Mouse (Mus musculus) lung, adult 2 months (tissue): ENCODE measurements around the gene Heatr5a. TPM values are rescaled to one million over a fixed set of nuclear protein-coding genes. Genes with fewer than 3 reads are reported as not detected.

ENCODE experiments used
- DNase-seq: peaks from one replicate; pipeline ENCODE4 v3.0.0; 2022
- H3K4me1 ChIP-seq: fragments of 200-500 bp; 2 replicates; pipeline ENCODE4 v1.6.1; 2011; ENCODE audit warnings: low read length; ENCODE audit not compliant: control insufficient read depth, insufficient read depth
- H3K4me3 ChIP-seq: fragments of 200-500 bp; replicated peaks from 2 replicates; pipeline ENCODE3; 2011; ENCODE audit warnings: low read depth, mild to moderate bottlenecking, control low read depth, low read length; ENCODE audit errors: extremely low read depth
- CTCF ChIP-seq: fragments of 200-500 bp; IDR thresholded peaks from 2 replicates; pipeline ENCODE4 v1.5.1; 2011; ENCODE audit warnings: mild to moderate bottlenecking, low read length, control low read depth; ENCODE audit not compliant: insufficient read depth
- POLR2A ChIP-seq: fragments of 200-500 bp; IDR thresholded peaks from 2 replicates; pipeline ENCODE4 v1.6.1; 2011; ENCODE audit warnings: low read depth, mild to moderate bottlenecking, control low read depth, low read length, borderline replicate concordance; ENCODE audit errors: extremely low read depth
- WGBS: fragments of 180-500 bp; shearing (Covaris S2); methylation state at CpG from one replicate; pipeline ENCODE4 v1.1.7; 2018; 5-methylcytosine and 5-hydroxymethylcytosine counted together
- polyA plus RNA-seq: library from polyadenylated mRNA; depleted of rRNA; stranded (reverse); fragments of >200 nt; gene quantifications from 2 replicates; pipeline ENCODE4 v1.2.3, GENCODE M21; 2012

Heatr5a gene
- polyA plus RNA-seq, 1 experiment = 50.4 TPM

GRCm38 (mm10) chr12:51888609-51889008 is 82.5 kb downstream of the Heatr5a start:
- Histone ChIP-seq H3K4me1 (no peaks in the 10 kb centered on the region; the same call in 1 of the 2 replicates), H3K4me3 (no peak overlapping the region)
- 71% methylated on average over 12 of the region's 12 CpGs for WGBS
- TF ChIP-seq CTCF = no peak
- no peak for TF ChIP-seq POLR2A
- no peak for DNase-seq

- 42% methylated on average over 11 of the region's 11 CpGs for whole genome bisulfite sequencing
- no peak for DNase-seq
Observed at GRCm38 (mm10) chr12:51887301-51888290, 83.5 kb downstream of the Heatr5a start.

GRCm38 (mm10) chr12:51886369-51886768 is 84.8 kb downstream of the Heatr5a start:
- TF ChIP-seq POLR2A (no peak), CTCF (no peak)
- no peaks in the 10 kb centered on the region; the same call in none of the 2 replicates for H3K4me1 ChIP-seq
- no peak for DNase-seq
- 81% methylated on average over 6 of the region's 6 CpGs for WGBS
- no peak overlapping the region for H3K4me3 ChIP-seq

More at GRCm38 (mm10) chr12:51887301-51888290, 83.5 kb downstream of the Heatr5a start:
- H3K4me3 ChIP-seq = no peak overlapping the region
- no peak for TF ChIP-seq POLR2A
- no peak for TF ChIP-seq CTCF
- H3K4me1 ChIP-seq = no peaks in the 10 kb centered on the region; the same call in none of the 2 replicates

DNA sequence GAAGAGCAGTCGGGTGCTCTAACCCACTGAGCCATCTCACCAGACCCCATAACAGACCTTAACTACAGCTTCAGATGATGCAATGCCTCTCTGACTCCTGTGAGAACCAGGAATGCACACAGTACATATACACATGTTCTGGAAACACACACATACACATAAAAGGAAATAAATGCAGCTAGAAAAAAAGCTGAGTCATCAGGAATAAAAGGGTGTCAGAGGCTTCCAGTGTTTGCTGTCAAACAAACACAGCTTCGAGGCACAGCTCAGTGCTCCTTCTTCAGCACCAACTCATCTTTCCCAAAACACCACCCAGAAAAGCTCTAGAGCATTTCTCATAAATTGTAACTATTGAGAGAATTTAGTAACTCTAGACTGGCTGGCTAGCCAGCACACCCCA is 86.3 kb downstream of the Heatr5a start:
- TF ChIP-seq POLR2A (no peak), CTCF (no peak)
- Histone ChIP-seq H3K4me3 (no peak overlapping the region), H3K4me1 (no peaks in the 10 kb centered on the region; the same call in none of the 2 replicates)
- 71% methylated on average over 2 of the region's 2 CpGs for WGBS
- DNase-seq = no peak

- 92% methylated on average over 9 of the region's 9 CpGs for WGBS
- TF ChIP-seq CTCF (no peak), POLR2A (no peak)
Observed at GRCm38 (mm10) chr12:51883297-51883805, 87.8 kb downstream of the Heatr5a start.

DNA sequence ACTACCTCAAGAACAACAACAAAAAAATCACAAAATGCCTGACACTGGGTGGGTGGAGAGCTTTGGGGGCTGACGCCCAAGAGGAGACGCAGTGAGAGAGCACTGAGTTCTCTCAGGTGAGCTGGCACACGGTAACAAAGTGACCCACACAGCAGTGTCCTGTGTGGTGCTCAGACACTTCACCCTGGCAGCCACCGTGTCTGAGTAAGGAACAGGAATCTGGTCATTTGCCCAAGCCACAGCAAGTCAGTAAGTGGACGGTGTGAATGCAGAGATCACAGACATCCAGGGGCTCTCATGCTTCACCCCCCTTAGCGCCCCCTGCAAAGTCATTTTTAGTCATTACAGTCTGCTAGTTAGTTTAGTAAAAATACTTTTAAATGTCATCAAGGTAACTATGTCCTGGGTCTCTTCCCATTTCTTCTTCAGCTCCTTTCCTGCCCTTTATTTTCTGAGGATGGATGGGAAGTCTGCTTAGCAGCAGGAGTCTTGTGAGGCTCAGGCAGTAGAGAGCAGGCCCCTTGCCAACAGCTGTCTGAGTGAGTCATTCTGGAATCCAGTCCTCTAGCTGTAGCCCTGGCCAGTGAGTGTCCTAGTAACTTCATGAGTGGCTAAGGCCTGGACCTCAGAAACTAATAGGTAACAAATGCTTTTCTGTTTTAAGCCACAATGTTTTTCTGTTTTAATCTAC is 88.4 kb downstream of the Heatr5a start:
- DNase-seq = no peak
- no peak overlapping the region for H3K4me3 ChIP-seq
- H3K4me1 ChIP-seq = no peaks in the 10 kb centered on the region; the same call in none of the 2 replicates
- TF ChIP-seq CTCF = no peak
- TF ChIP-seq POLR2A = no peak
- 63% methylated on average over 6 of the region's 6 CpGs for WGBS

More at GRCm38 (mm10) chr12:51883297-51883805, 87.8 kb downstream of the Heatr5a start:
- DNase-seq = no peak
- H3K4me3 ChIP-seq = no peak overlapping the region
- H3K4me1 ChIP-seq = no peaks in the 10 kb centered on the region; the same call in none of the 2 replicates

GRCm38 (mm10) chr12:51881775-51882174 is 89.3 kb downstream of the Heatr5a start:
- DNase-seq = no peak
- Histone ChIP-seq H3K4me3 (no peak overlapping the region), H3K4me1 (no peaks in the 10 kb centered on the region; the same call in none of the 2 replicates)
- TF ChIP-seq POLR2A (no peak), CTCF (no peak)
- 89% methylated on average over 2 of the region's 2 CpGs for WGBS

DNA sequence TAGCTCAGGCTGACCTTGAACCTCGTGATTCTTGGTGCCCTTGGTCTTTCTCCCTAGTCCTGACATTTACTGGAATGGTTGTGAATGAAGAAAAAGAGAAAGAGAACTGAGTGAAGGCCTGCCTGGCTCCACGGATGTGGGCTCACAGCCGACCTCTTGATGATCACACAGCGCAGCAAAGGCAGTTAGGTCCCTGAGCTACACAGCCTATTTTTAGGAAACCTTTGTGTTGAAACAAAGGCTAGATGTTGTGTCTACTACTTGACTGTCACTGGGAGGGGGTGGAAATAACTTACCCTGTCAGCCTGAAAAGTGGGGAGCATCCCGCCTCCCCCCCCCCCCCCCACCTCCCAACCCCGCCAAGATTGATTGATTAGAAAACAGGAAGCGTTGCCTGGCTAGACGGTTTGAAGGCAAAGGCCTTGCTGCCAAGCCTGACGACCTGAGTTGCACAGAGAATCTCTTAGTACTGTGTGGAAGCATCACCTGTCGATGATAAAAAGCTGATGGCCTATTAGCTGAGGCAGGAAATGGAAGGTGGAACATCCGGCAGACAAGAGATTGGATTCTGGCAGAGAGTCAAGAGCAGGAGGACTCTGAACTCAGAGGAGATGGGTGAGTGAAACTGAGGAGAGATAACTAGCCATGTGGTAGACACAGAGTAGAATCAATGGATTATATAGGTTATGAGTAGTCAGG is 99.5 kb downstream of the Heatr5a start:
- no peak for DNase-seq
- WGBS = 48% methylated on average over 11 of the region's 11 CpGs
- no peak overlapping the region for H3K4me3 ChIP-seq
- H3K4me1 ChIP-seq = no peaks in the 10 kb centered on the region
- TF ChIP-seq POLR2A (no peak), CTCF (no peak)

DNA sequence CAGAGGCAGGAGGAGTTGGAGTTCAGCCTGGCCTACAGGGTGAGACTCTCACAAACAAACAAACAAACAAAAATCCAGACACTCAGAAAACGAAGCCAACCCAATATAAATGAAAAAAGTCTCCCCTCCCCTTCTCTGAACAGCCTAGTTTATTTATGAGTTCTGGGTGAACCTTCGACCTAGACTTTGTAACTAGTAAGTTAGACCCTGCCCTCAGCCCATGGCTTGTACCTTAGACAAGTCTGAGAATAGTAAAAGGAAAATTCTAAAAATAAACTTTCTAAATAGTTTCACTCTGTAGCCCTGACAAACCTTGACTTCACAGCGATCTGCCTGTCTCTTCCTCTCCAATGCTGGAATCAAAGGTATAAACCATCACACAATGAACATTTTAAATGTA is 101.6 kb downstream of the Heatr5a start:
- no peak for DNase-seq
- Histone ChIP-seq H3K4me1 (peaks cover 18% of the 10 kb centered on the region), H3K4me3 (no peak overlapping the region)
- TF ChIP-seq CTCF (no peak), POLR2A (no peak)
- 78% methylated on average over 3 of the region's 3 CpGs for WGBS
